Mouse (Mus musculus) hindbrain, postnatal 0 days (tissue): ENCODE results near the gene Esp3. TPM values are rescaled to one million over a fixed set of nuclear protein-coding genes. Genes with fewer than 3 reads are reported as not detected.
"Not testable (repeated sequence)": the region's sequence is repeated elsewhere in the genome, so short reads cannot be mapped to it uniquely, and the experiment has no call there.

ENCODE experiments used
- ATAC-seq: fragments of 200-750 bp; cut with Nextera tagmentation; 2 replicates; pipeline ENCODE4 v1.8.0; 2017; ENCODE audit warnings: mild to moderate bottlenecking, moderate TSS enrichment, moderate library complexity
- DNase-seq: peaks from one replicate; pipeline ENCODE4 v3.0.0-alpha.2; 2015; ENCODE audit warnings: low spot score
- H3K27ac ChIP-seq: fragments of 300-500 bp; sonication (generic); 2 replicates; pipeline ENCODE4 v1.5.1; 2014; ENCODE audit warnings: mild to moderate bottlenecking
- H3K27me3 ChIP-seq: fragments of 300-500 bp; sonication (generic); 2 replicates; pipeline ENCODE4 v1.6.1; 2014; ENCODE audit warnings: low read length, mixed read lengths; ENCODE audit not compliant: insufficient read depth
- H3K36me3 ChIP-seq: fragments of 300-500 bp; sonication (generic); 2 replicates; pipeline ENCODE4 v1.6.1; 2014; ENCODE audit warnings: low read length, mixed read lengths; ENCODE audit not compliant: insufficient read depth
- H3K4me1 ChIP-seq: fragments of 300-500 bp; sonication (generic); 2 replicates; pipeline ENCODE4 v1.6.1; 2014; ENCODE audit warnings: antibody characterized with exemption, low read length, mixed read lengths; ENCODE audit not compliant: insufficient read depth
- H3K4me2 ChIP-seq: fragments of 300-500 bp; sonication (generic); 2 replicates; pipeline ENCODE4 v1.6.1; 2014; ENCODE audit warnings: low read depth, mild to moderate bottlenecking, low read length, moderate library complexity, mixed read lengths
- H3K4me3 ChIP-seq: fragments of 300-500 bp; sonication (generic); 2 replicates; pipeline ENCODE4 v1.5.1; 2014; ENCODE audit warnings: low read length
- H3K9ac ChIP-seq: fragments of 300-500 bp; sonication (generic); replicated peaks from 2 replicates; pipeline ENCODE4 v1.6.1; 2014; ENCODE audit warnings: mild to moderate bottlenecking, low read length, moderate library complexity, mixed read lengths
- H3K9me3 ChIP-seq: fragments of 300-500 bp; sonication (generic); 2 replicates; pipeline ENCODE4 v1.6.1; 2016; ENCODE audit warnings: low read length, mixed read lengths
- CTCF ChIP-seq: IDR thresholded peaks from 2 replicates; pipeline ENCODE4 v1.5.1; 2016; ENCODE audit warnings: antibody characterized with exemption, control low read depth, low read depth
- WGBS: fragments of 180-500 bp; shearing (Covaris S2); extraction: QIAGEN DNeasy Blood & Tissue Kit; methylation state at CpG from one replicate; pipeline ENCODE4 v1.1.7; 2014; 5-methylcytosine and 5-hydroxymethylcytosine counted together
- polyA plus RNA-seq: library from polyadenylated mRNA; unstranded; fragments of >200 nt; fragmentation: Nextera tagmentation; extraction: Ambion mirVana; gene quantifications from 2 replicates; pipeline ENCODE4 v1.2.1, GENCODE M21; 2015
- total RNA-seq: library from RNA; depleted of rRNA; stranded (reverse); fragments of >200 nt; gene quantifications from 2 replicates; pipeline ENCODE4 v1.2.3, GENCODE M21; 2014; rRNA removed

The Esp3 gene
- not detected in 2 replicates for total RNA-seq
- polyA plus RNA-seq: not detected in 2 replicates

- not testable (repeated sequence) for H3K4me2 ChIP-seq, H3K27ac ChIP-seq, H3K4me1 ChIP-seq, H3K27me3 ChIP-seq, H3K4me3 ChIP-seq, H3K36me3 ChIP-seq, DNase-seq, H3K9ac ChIP-seq, H3K9me3 ChIP-seq, ATAC-seq
- WGBS: 96% methylated on average over 1 of the region's 1 CpGs
Observed at GRCm38 (mm10) chr17:40631775-40632174, at the start of gene Esp3. Gene Esp3 (plus strand): TSS chr17:40632075.

DNA sequence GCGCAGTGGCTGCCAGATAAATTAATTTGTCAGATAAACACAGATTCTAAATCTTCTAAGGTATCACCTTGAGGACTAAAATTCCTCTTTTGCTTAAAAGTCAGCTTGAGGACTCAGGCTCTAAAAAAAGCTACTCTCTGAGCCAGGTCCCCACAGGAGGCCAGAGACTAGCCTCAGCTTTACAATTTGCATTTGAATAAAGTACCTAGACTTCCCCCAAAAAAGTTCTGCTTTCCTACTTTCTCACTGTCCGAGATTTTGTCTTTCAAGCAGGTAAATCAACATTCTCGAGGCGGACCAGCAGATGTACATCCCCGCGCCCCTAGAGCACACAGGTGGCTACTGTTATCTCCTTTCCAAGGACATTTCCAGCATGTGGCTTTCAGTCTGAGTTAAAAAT lies 48.0 kb upstream of the Esp3 start:
- not testable (repeated sequence) for ATAC-seq
- WGBS: 40% methylated on average over 6 of the region's 6 CpGs

GRCm38 (mm10) chr17:40591297-40591696 lies 40.6 kb upstream of the Esp3 start:
- H3K9me3 ChIP-seq: no peaks in the 10 kb centered on the region

More for the DNA sequence above, 48.0 kb upstream of the Esp3 start:
- not testable (repeated sequence) for H3K4me3 ChIP-seq, H3K27me3 ChIP-seq, DNase-seq, H3K9me3 ChIP-seq, H3K36me3 ChIP-seq, H3K9ac ChIP-seq, H3K4me1 ChIP-seq, H3K4me2 ChIP-seq, H3K27ac ChIP-seq

DNA sequence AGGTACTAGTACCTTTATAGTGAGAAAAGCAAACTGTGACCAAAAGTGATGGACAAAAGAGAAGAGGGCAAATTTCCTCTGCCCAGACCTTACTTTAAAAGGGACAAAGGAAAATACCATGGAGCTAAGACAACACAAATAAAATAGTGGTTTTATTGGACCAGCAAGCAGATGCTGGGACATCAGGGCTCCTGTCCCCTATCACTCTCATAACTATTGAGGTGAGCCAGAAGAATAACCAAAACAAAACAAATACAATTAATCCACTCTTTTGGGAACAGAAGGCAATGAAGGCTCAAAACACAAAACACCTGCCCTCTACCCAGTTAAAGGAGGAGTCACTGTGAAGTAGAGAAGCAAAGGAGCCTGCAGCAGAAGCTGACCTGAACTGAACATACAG lies 33.6 kb upstream of the Esp3 start, which contains the start of gene Esp4:
Gene Esp4 (plus strand): TSS at position 301 of the 400 bp plus-strand sequence.
- no peaks in the 10 kb centered on the region for H3K4me1 ChIP-seq
- no peak within 1 kb of the TSS for H3K4me2 ChIP-seq
- no peaks in the 10 kb centered on the region for H3K9me3 ChIP-seq
- no peak within 1 kb of the TSS for H3K9ac ChIP-seq
- H3K27me3 ChIP-seq: no peaks in the 10 kb centered on the region
- DNase-seq: no peak
- no peaks in the 10 kb centered on the region for H3K36me3 ChIP-seq
- no peak within 1 kb of the TSS for H3K27ac ChIP-seq
- no peak within 1 kb of the TSS for H3K4me3 ChIP-seq
- no peak for ATAC-seq
- no peak for TF ChIP-seq CTCF

More at GRCm38 (mm10) chr17:40591297-40591696, 40.6 kb upstream of the Esp3 start:
- H3K27ac ChIP-seq: no peak overlapping the region
- H3K36me3 ChIP-seq: no peaks in the 10 kb centered on the region
- no peak for DNase-seq
- H3K27me3 ChIP-seq: no peaks in the 10 kb centered on the region
- H3K9ac ChIP-seq: no peak overlapping the region
- no peak for ATAC-seq
- no peak for TF ChIP-seq CTCF
- H3K4me3 ChIP-seq: no peak overlapping the region
- H3K4me1 ChIP-seq: no peaks in the 10 kb centered on the region
- no peak overlapping the region for H3K4me2 ChIP-seq

DNA sequence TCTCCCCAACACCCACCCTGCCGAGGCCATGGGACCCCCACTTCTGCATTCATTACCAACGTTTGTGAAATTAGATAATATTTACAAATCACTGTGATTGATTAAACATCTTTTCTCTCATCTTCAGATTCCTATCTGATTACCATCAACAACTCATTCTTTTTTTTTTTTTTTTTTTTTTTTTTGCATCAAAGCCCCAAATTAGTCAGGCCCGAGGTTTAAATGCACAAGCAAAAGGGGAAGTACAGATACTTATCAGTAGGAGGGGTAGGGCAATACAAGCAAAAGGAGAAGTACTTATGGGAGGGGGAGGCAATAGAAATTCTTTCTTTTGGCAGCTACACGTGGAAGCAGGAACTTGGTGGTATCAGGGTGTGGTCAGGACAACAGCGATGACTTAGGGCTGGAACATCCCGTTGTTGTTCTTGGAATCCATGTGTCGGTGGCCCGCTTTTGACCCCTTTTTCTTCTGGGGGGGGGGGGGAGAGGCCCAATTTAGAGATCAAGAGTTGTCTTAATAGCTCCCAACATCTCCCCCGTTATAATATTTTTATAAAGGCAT lies 30.3 kb downstream of the Esp3 start:
- H3K9me3 ChIP-seq, H3K36me3 ChIP-seq: not testable (repeated sequence)

GRCm38 (mm10) chr17:40663161-40663811 lies 31.4 kb downstream of the Esp3 start:
- H3K4me2 ChIP-seq, ATAC-seq, H3K27ac ChIP-seq, H3K4me3 ChIP-seq, H3K9me3 ChIP-seq, H3K4me1 ChIP-seq, H3K9ac ChIP-seq, H3K27me3 ChIP-seq, DNase-seq, H3K36me3 ChIP-seq: not testable (repeated sequence)
- 81% methylated on average over 12 of the region's 12 CpGs for WGBS

More for the DNA sequence above, 30.3 kb downstream of the Esp3 start:
- H3K4me3 ChIP-seq, ATAC-seq, H3K27ac ChIP-seq, DNase-seq, H3K27me3 ChIP-seq, H3K9ac ChIP-seq, H3K4me1 ChIP-seq, H3K4me2 ChIP-seq: not testable (repeated sequence)
- WGBS: 86% methylated on average over 9 of the region's 9 CpGs

Other genes starting within 250 kb of the Esp3 start
- gene Esp8, start 112.1 kb upstream of the Esp3 start, total RNA-seq: not detected in 2 replicates
- not detected in 2 replicates for gene Esp8, start 112.1 kb upstream of the Esp3 start, polyA plus RNA-seq
- not detected in 2 replicates for gene Esp6, start 70.6 kb upstream of the Esp3 start, total RNA-seq
- gene Esp6, start 70.6 kb upstream of the Esp3 start, polyA plus RNA-seq: not detected in 2 replicates
- not detected in 2 replicates for gene Esp4, start 33.5 kb upstream of the Esp3 start, total RNA-seq
- not detected in 2 replicates for gene Esp4, start 33.5 kb upstream of the Esp3 start, polyA plus RNA-seq
- gene Esp1, start 95.0 kb downstream of the Esp3 start, total RNA-seq: not detected in 2 replicates
- gene Esp1, start 95.0 kb downstream of the Esp3 start, polyA plus RNA-seq: not detected in 2 replicates
- gene Crisp2, start 174.9 kb downstream of the Esp3 start, total RNA-seq: not detected in 2 replicates
- gene Crisp2, start 174.9 kb downstream of the Esp3 start, polyA plus RNA-seq: 0.20 TPM in 1 of 2 replicates, not detected in the other
- not detected in 2 replicates for gene Rhag, start 179.1 kb downstream of the Esp3 start, total RNA-seq
- not detected in 2 replicates for gene Rhag, start 179.1 kb downstream of the Esp3 start, polyA plus RNA-seq
- gene 9130008F23Rik, start 248.5 kb downstream of the Esp3 start, total RNA-seq: 1.2 and 1.9 TPM in 2 replicates
- 0.89 TPM in 2 replicates for gene 9130008F23Rik, start 248.5 kb downstream of the Esp3 start, polyA plus RNA-seq